Mouse (Mus musculus) hindbrain, embryonic 16.5 days (tissue): Measurements from ENCODE around the gene Cadm3. TPM values are rescaled to one million over a fixed set of nuclear protein-coding genes. Genes with fewer than 3 reads are reported as not detected.
A peak's percentile ranks its signal among the peaks of the same experiment; 100 is the strongest.

Experiments used
- ATAC-seq: fragments of 200-750 bp; cut with Nextera tagmentation; 2 replicates; pipeline ENCODE4 v1.8.0; 2017; ENCODE audit warnings: moderate TSS enrichment, moderate library complexity
- H3K27ac ChIP-seq: fragments of 300-500 bp; sonication (generic); 2 replicates; pipeline ENCODE4 v1.5.1; 2014; ENCODE audit warnings: low read depth, mild to moderate bottlenecking, control low read depth, low read length, moderate library complexity
- H3K27me3 ChIP-seq: fragments of 300-500 bp; sonication (generic); replicated peaks from 2 replicates; pipeline ENCODE4 v1.6.1; 2014; ENCODE audit warnings: low read length; ENCODE audit not compliant: control insufficient read depth, insufficient read depth
- H3K36me3 ChIP-seq: fragments of 300-500 bp; sonication (generic); 2 replicates; pipeline ENCODE4 v1.6.1; 2014; ENCODE audit warnings: mild to moderate bottlenecking, low read length, moderate library complexity, mixed read lengths; ENCODE audit not compliant: control insufficient read depth, insufficient read depth
- H3K4me1 ChIP-seq: fragments of 300-500 bp; sonication (generic); 2 replicates; pipeline ENCODE4 v1.6.1; 2014; ENCODE audit warnings: low read depth, low read length; ENCODE audit not compliant: control insufficient read depth, insufficient read depth
- H3K4me2 ChIP-seq: fragments of 300-500 bp; sonication (generic); 2 replicates; pipeline ENCODE4 v1.6.1; 2014; ENCODE audit warnings: mild to moderate bottlenecking, low read length, control low read depth, moderate library complexity
- H3K4me3 ChIP-seq: fragments of 300-500 bp; sonication (generic); 2 replicates; pipeline ENCODE4 v1.5.1; 2014; ENCODE audit warnings: mild to moderate bottlenecking, low read length, control low read depth, moderate library complexity
- H3K9ac ChIP-seq: fragments of 300-500 bp; sonication (generic); 2 replicates; pipeline ENCODE4 v1.6.1; 2014; ENCODE audit warnings: low read depth, mild to moderate bottlenecking, control low read depth, low read length, moderate library complexity
- H3K9me3 ChIP-seq: fragments of 300-500 bp; sonication (generic); 2 replicates; pipeline ENCODE4 v1.6.1; 2014; ENCODE audit warnings: mild to moderate bottlenecking, low read length, moderate library complexity; ENCODE audit not compliant: control insufficient read depth
- WGBS: fragments of 180-500 bp; shearing (Covaris S2); extraction: QIAGEN DNeasy Blood & Tissue Kit; methylation state at CpG from one replicate; pipeline ENCODE4 v1.1.7; 2014; 5-methylcytosine and 5-hydroxymethylcytosine counted together
- polyA plus RNA-seq: library from polyadenylated mRNA; unstranded; fragments of >200 nt; fragmentation: Nextera tagmentation; extraction: Ambion mirVana; gene quantifications from 2 replicates; pipeline ENCODE4 v1.2.1, GENCODE M21; 2015

Cadm3 gene
- polyA plus RNA-seq, 1 experiment from 2014 or later, result 70.2 TPM

- H3K9ac ChIP-seq, result no peak overlapping the region
- H3K4me1 ChIP-seq, result peaks cover 6% of the 10 kb centered on the region; the same call in 1 of the 2 replicates
- no peak overlapping the region for H3K27ac ChIP-seq
- no peak overlapping the region for H3K4me3 ChIP-seq
- ATAC-seq, result no peak
- H3K27me3 ChIP-seq, result no peaks in the 10 kb centered on the region
- H3K9me3 ChIP-seq, result no peaks in the 10 kb centered on the region
- WGBS, result 30% methylated on average over 1 of the region's 1 CpGs
- no peak overlapping the region for H3K4me2 ChIP-seq
- H3K36me3 ChIP-seq, result peaks cover 12% of the 10 kb centered on the region
Measured at GRCm38 (mm10) chr1:173348527-173348926, 19.0 kb downstream of the Cadm3 start.

GRCm38 (mm10) chr1:173345112-173345511, 22.4 kb downstream of the Cadm3 start:
- Histone ChIP-seq H3K9me3 (no peaks in the 10 kb centered on the region), H3K4me2 (no peak overlapping the region), H3K36me3 (peaks cover 24% of the 10 kb centered on the region), H3K4me1 (no peaks in the 10 kb centered on the region; the same call in 1 of the 2 replicates), H3K27ac (no peak overlapping the region), H3K9ac (no peak overlapping the region), H3K27me3 (no peaks in the 10 kb centered on the region), H3K4me3 (no peak overlapping the region)
- WGBS, result 92% methylated on average over 4 of the region's 4 CpGs
- ATAC-seq, result no peak

- WGBS, result 30% methylated on average over 3 of the region's 3 CpGs
- Histone ChIP-seq H3K27me3 (no peaks in the 10 kb centered on the region), H3K4me2 (no peak overlapping the region), H3K4me3 (no peak overlapping the region), H3K9ac (no peak overlapping the region; the same call in 1 of the 2 replicates), H3K9me3 (no peaks in the 10 kb centered on the region), H3K27ac (0 out of 2 replicates have a peak overlapping the region, but pooled peaks have one; percentile 15), H3K36me3 (peaks cover 32% of the 10 kb centered on the region), H3K4me1 (no peaks in the 10 kb centered on the region; the same call in 1 of the 2 replicates)
- ATAC-seq, result no peak
Measured at GRCm38 (mm10) chr1:173343934-173344333, 23.6 kb downstream of the Cadm3 start.

GRCm38 (mm10) chr1:173342425-173342824, 25.1 kb downstream of the Cadm3 start:
- Histone ChIP-seq H3K9me3 (no peaks in the 10 kb centered on the region), H3K4me2 (no peak overlapping the region), H3K27ac (no peak overlapping the region; the same call in 1 of the 2 replicates), H3K9ac (no peak overlapping the region), H3K4me1 (no peaks in the 10 kb centered on the region; the same call in 1 of the 2 replicates), H3K4me3 (no peak overlapping the region), H3K36me3 (peaks cover 36% of the 10 kb centered on the region), H3K27me3 (no peaks in the 10 kb centered on the region)
- 44% methylated on average over 1 of the region's 1 CpGs for WGBS
- peak; percentile 64 for ATAC-seq

- Histone ChIP-seq H3K9me3 (no peaks in the 10 kb centered on the region), H3K4me1 (no peaks in the 10 kb centered on the region; the same call in 1 of the 2 replicates), H3K4me2 (no peak overlapping the region), H3K4me3 (no peak overlapping the region), H3K9ac (no peak overlapping the region), H3K27me3 (no peaks in the 10 kb centered on the region), H3K36me3 (peaks cover 27% of the 10 kb centered on the region), H3K27ac (no peak overlapping the region)
- ATAC-seq, result peak; percentile 48; the same call in 1 of the 2 replicates
- WGBS, result 18% methylated on average over 2 of the region's 2 CpGs
Measured at GRCm38 (mm10) chr1:173339543-173339942, 28.0 kb downstream of the Cadm3 start.

GRCm38 (mm10) chr1:173337008-173337407, 30.5 kb downstream of the Cadm3 start:
- H3K4me3 ChIP-seq, result no peak overlapping the region
- 90% methylated on average over 10 of the region's 10 CpGs for WGBS
- peaks cover 18% of the 10 kb centered on the region for H3K36me3 ChIP-seq
- no peak overlapping the region for H3K4me2 ChIP-seq
- no peaks in the 10 kb centered on the region for H3K9me3 ChIP-seq
- ATAC-seq, result no peak
- H3K9ac ChIP-seq, result no peak overlapping the region
- H3K27me3 ChIP-seq, result no peaks in the 10 kb centered on the region
- H3K27ac ChIP-seq, result no peak overlapping the region
- H3K4me1 ChIP-seq, result no peaks in the 10 kb centered on the region

GRCm38 (mm10) chr1:173335903-173336302, 31.6 kb downstream of the Cadm3 start:
- peaks cover 14% of the 10 kb centered on the region for H3K36me3 ChIP-seq

GRCm38 (mm10) chr1:173333312-173334253, 33.9 kb downstream of the Cadm3 start, which contains the start of gene Ackr1:
Gene Ackr1 (minus strand): TSS chr1:173333750.
- H3K27ac ChIP-seq, result no peak within 1 kb of the TSS
- no peak for ATAC-seq
- WGBS, result 78% methylated on average over 9 of the region's 9 CpGs

More at GRCm38 (mm10) chr1:173335903-173336302, 31.6 kb downstream of the Cadm3 start:
- Histone ChIP-seq H3K4me1 (no peaks in the 10 kb centered on the region), H3K9me3 (no peaks in the 10 kb centered on the region), H3K27ac (peak overlapping the region; percentile 40; the same call in 1 of the 2 replicates), H3K4me3 (no peak overlapping the region), H3K9ac (no peak overlapping the region), H3K4me2 (no peak overlapping the region), H3K27me3 (no peaks in the 10 kb centered on the region)
- WGBS, result 44% methylated on average over 11 of the region's 11 CpGs
- no peak for ATAC-seq

GRCm38 (mm10) chr1:173332418-173332817, 35.1 kb downstream of the Cadm3 start:
- no peak overlapping the region for H3K4me2 ChIP-seq
- H3K9ac ChIP-seq, result no peak overlapping the region
- H3K4me3 ChIP-seq, result no peak overlapping the region
- H3K27ac ChIP-seq, result no peak overlapping the region
- ATAC-seq, result peak; percentile 37
- H3K36me3 ChIP-seq, result no peaks in the 10 kb centered on the region
- H3K4me1 ChIP-seq, result no peaks in the 10 kb centered on the region
- H3K27me3 ChIP-seq, result no peaks in the 10 kb centered on the region
- WGBS, result 84% methylated on average over 5 of the region's 5 CpGs
- no peaks in the 10 kb centered on the region for H3K9me3 ChIP-seq

More at GRCm38 (mm10) chr1:173333312-173334253, 33.9 kb downstream of the Cadm3 start, which contains the start of gene Ackr1:
- Histone ChIP-seq H3K4me1 (no peaks in the 10 kb centered on the region), H3K36me3 (peaks cover 3% of the 10 kb centered on the region; the same call in 1 of the 2 replicates), H3K4me2 (no peak within 1 kb of the TSS), H3K9ac (no peak within 1 kb of the TSS), H3K4me3 (no peak within 1 kb of the TSS), H3K9me3 (no peaks in the 10 kb centered on the region), H3K27me3 (no peaks in the 10 kb centered on the region)
